In genomic region chr4:136834439-136834814, GRCm38 (mm10) we compare ENCODE assay signal across 10 mouse cellular contexts. TPM values are rescaled to one million over a fixed set of nuclear protein-coding genes. Genes with fewer than 3 reads are reported as not detected.
DNase-seq lines count a peak whose midpoint lies in the region; ATAC-seq and TF ChIP-seq lines count a peak whose summit lies in the region.
"Had no signal": no experiment of that assay in that cellular context is flagged by ENCODE, and none has a peak within 500 bp of the region (broad histone marks: within the 10 kb centered on the region; RNA-seq: fewer than 3 reads in every experiment).

No protein-coding gene starts in this region.

- no peak for DNase-seq in heart, adult 11 months
- peak; percentile 39 for DNase-seq in ES-CJ7 (ENCODE audit: low read depth, low spot score)
- no peak for DNase-seq in liver, postnatal 0 days
- DNase-seq in urinary bladder, postnatal 14 days (ENCODE audit: low spot score) = no peak
- no peak for DNase-seq in urinary bladder, postnatal 4 days (ENCODE audit: low spot score in 2 of 2)
- DNase-seq in ovary, postnatal 36 days (ENCODE audit: low spot score) = no peak

- H3K9me3 ChIP-seq in heart, embryonic 12.5 days (replicated peaks) = no peaks in the 10 kb centered on the region
- no peaks in the 10 kb centered on the region for H3K9me3 ChIP-seq in forebrain, embryonic 15.5 days
- H3K9me3 ChIP-seq in liver, postnatal 0 days (ENCODE audit: low read length) = no peaks in the 10 kb centered on the region

- no peak overlapping the region for H3K27ac ChIP-seq in heart, embryonic 12.5 days (ENCODE audit: poor library complexity, severe bottlenecking)
- H3K27ac ChIP-seq in forebrain, embryonic 15.5 days (replicated peaks) = peak overlapping the region; percentile 100
- no peak overlapping the region for H3K27ac ChIP-seq in liver, postnatal 0 days (ENCODE audit: low read depth)

- H3K4me1 ChIP-seq in heart, embryonic 12.5 days (replicated peaks) = peaks cover 26% of the 10 kb centered on the region
- peaks cover 72% of the 10 kb centered on the region for H3K4me1 ChIP-seq in forebrain, embryonic 15.5 days
- H3K4me1 ChIP-seq in liver, postnatal 0 days (ENCODE audit: insufficient read depth) = peaks cover 9% of the 10 kb centered on the region

- peak overlapping the region; percentile 94 for H3K4me3 ChIP-seq in heart, embryonic 12.5 days
- peak overlapping the region; percentile 62 for H3K4me3 ChIP-seq in forebrain, embryonic 15.5 days
- 0 out of 2 replicates have a peak overlapping the region, but pooled peaks have one; percentile 52 for H3K4me3 ChIP-seq in liver, postnatal 0 days (ENCODE audit: low read depth, low read length)
- H3K4me3 ChIP-seq: erythroblast, embryonic 14.5 days had no signal

- TF ChIP-seq EP300 in liver, postnatal 0 days (IDR thresholded peaks at IDR 0.05; ENCODE audit: low read depth) = no peak

- H3K9ac ChIP-seq in heart, embryonic 12.5 days = peak overlapping the region; percentile 83
- H3K9ac ChIP-seq in forebrain, embryonic 15.5 days (replicated peaks) = peak overlapping the region; percentile 92
- H3K9ac ChIP-seq in liver, postnatal 0 days (replicated peaks) = no peak overlapping the region

- no peak for ATAC-seq in heart, embryonic 12.5 days (ENCODE audit: insufficient number of reproducible peaks, low FRiP score)
- no peak for ATAC-seq in forebrain, embryonic 15.5 days (replicated peaks)
- no peak for ATAC-seq in liver, postnatal 0 days

- 11% methylated on average over 12 of the region's 12 CpGs for WGBS in heart, embryonic 12.5 days
- 3% methylated on average over 12 of the region's 12 CpGs for WGBS in forebrain, embryonic 15.5 days
- WGBS in liver, postnatal 0 days (ENCODE audit: insufficient replicate concordance) = 8% methylated on average over 12 of the region's 12 CpGs

- no peak for TF ChIP-seq CTCF in liver, postnatal 0 days (IDR thresholded peaks at IDR 0.05; ENCODE audit: low read depth)

- peak overlapping the region; percentile 99 for H3K4me2 ChIP-seq in heart, embryonic 12.5 days
- H3K4me2 ChIP-seq in forebrain, embryonic 15.5 days (replicated peaks) = peak overlapping the region; percentile 85
- H3K4me2 ChIP-seq in liver, postnatal 0 days (ENCODE audit: low read depth, low read length) = peak overlapping the region; percentile 87; the same call in 1 of the 2 replicates

- peaks cover 88% of the 10 kb centered on the region for H3K27me3 ChIP-seq in heart, embryonic 12.5 days (replicated peaks)
- no peaks in the 10 kb centered on the region for H3K27me3 ChIP-seq in forebrain, embryonic 15.5 days
- peaks cover 67% of the 10 kb centered on the region for H3K27me3 ChIP-seq in liver, postnatal 0 days (ENCODE audit: insufficient read depth, low read length)

- H3K36me3 ChIP-seq in heart, embryonic 12.5 days = no peaks in the 10 kb centered on the region
- no peaks in the 10 kb centered on the region for H3K36me3 ChIP-seq in forebrain, embryonic 15.5 days
- no peaks in the 10 kb centered on the region for H3K36me3 ChIP-seq in liver, postnatal 0 days (replicated peaks; ENCODE audit: insufficient read depth, low read length)
- H3K36me3 ChIP-seq: G1E had no signal

RNA-seq across cellular contexts. Expression of gene Ephb2, which starts 1.4 kb away (rescaled TPM):
- 1.5 and 2.1 TPM in 2 replicates for polyA plus RNA-seq in heart, embryonic 12.5 days (2016; fragmentation: Nextera tagmentation; extraction: Ambion mirVana)
- polyA plus RNA-seq in forebrain, embryonic 15.5 days (2015; fragmentation: Nextera tagmentation; extraction: Ambion mirVana) = 18.9 and 20.4 TPM in 2 replicates
- polyA plus RNA-seq in liver, postnatal 0 days (2015; fragmentation: Nextera tagmentation; extraction: Ambion mirVana) = 0.08 and 0.12 TPM in 2 replicates
- polyA plus RNA-seq: erythroblast, embryonic 14.5 days had no signal

RNA-seq across cellular contexts. Expression of gene C1qb, which starts 51.6 kb away (rescaled TPM):
- 18.8 and 19.3 TPM in 2 replicates for polyA plus RNA-seq in heart, embryonic 12.5 days (2016; fragmentation: Nextera tagmentation; extraction: Ambion mirVana)
- 28.2 and 30.5 TPM in 2 replicates for polyA plus RNA-seq in forebrain, embryonic 15.5 days (2015; fragmentation: Nextera tagmentation; extraction: Ambion mirVana)
- 196 and 200 TPM in 2 replicates for polyA plus RNA-seq in liver, postnatal 0 days (2015; fragmentation: Nextera tagmentation; extraction: Ambion mirVana)

RNA-seq across cellular contexts. Expression of gene C1qc, which starts 58.4 kb away (rescaled TPM):
- polyA plus RNA-seq in heart, embryonic 12.5 days (2016; fragmentation: Nextera tagmentation; extraction: Ambion mirVana) = 9.7 and 11.9 TPM in 2 replicates
- 18.8 and 20.7 TPM in 2 replicates for polyA plus RNA-seq in forebrain, embryonic 15.5 days (2015; fragmentation: Nextera tagmentation; extraction: Ambion mirVana)
- 122 and 136 TPM in 2 replicates for polyA plus RNA-seq in liver, postnatal 0 days (2015; fragmentation: Nextera tagmentation; extraction: Ambion mirVana)
